Mouse (Mus musculus): ENCODE results near the gene Efemp2. TPM values are rescaled to one million over a fixed set of nuclear protein-coding genes. Genes with fewer than 3 reads are reported as not detected.

Gene Efemp2
- total RNA-seq (2023): 0.79 TPM in 1 of 2 replicates, not detected in the other

DNA sequence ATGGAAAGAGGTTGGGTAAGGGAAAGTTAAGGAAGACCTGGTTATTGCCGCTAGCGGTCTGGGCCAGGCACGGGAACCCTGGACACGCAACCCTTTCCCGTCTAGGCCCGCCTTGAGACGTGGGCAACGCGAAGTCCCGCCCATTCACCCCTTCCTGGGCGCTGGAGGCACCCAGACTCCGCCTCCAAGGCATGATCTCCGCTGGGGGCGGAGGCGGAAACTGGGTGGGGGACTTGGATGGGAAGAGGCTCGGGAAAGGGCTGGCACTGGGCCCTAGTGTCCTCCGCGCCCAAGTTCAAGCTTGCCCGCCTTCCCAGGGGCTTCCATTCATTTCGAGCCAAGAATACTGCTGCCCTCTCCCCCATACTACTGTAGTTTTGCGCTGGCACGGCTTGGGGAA lies at the start of gene Efemp2:
TSS of gene Efemp2 (plus strand) at position 235 of the 400 bp plus-strand sequence.

DNA sequence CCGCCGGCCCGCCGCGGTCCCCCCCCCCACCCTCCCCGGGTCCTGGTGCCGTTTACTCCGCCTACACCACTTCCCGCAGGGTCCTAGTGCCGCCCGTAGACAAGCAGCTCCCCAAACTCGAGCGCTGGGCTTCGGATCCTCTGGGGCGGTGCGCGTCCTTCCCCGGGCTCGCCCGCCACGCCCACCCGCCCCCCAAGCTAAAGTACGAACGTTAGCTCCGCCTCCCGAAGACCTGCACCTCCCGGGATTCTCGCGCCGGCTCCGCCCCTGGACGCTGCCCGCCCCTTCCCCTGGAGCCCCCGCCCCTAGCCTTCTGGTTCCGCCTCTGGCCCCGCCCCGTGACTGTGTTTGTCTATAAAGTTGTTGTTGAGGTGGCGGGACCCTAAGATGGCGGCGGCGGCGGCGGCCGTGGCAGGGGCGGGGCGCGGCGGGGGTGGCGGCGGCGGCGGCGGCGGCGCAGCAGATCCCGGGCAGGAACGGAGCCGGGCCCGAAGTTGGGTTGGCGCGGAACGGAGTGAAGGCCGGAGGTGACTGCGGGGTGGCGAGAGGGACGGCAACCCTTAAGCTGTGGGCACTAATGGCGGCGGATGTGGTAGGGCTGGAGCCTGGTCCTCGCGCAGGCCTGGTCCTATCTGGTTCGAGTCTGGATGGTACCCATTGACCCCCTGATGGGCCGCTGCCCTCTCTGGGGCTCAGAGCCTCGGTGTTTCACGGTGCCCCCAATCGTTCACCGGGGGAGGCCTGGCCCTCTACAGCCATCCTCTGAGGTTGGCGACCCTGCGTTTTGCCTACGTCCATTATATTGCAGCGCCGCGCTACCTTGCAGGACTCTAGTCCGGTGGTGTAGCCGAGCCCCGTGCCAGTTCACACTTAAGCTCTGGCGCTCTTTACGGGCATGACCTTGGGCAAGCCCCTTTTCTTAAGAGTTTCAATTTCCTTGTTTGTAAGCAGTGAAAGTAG lies 48.7 kb upstream of the Efemp2 start, which contains the start of the genes Drap1 and AI837181:
TSS of gene Drap1 (minus strand) at position 198 of the 960 bp plus-strand sequence.
TSS of gene AI837181 (plus strand) at position 363 of the 960 bp plus-strand sequence.

DNA sequence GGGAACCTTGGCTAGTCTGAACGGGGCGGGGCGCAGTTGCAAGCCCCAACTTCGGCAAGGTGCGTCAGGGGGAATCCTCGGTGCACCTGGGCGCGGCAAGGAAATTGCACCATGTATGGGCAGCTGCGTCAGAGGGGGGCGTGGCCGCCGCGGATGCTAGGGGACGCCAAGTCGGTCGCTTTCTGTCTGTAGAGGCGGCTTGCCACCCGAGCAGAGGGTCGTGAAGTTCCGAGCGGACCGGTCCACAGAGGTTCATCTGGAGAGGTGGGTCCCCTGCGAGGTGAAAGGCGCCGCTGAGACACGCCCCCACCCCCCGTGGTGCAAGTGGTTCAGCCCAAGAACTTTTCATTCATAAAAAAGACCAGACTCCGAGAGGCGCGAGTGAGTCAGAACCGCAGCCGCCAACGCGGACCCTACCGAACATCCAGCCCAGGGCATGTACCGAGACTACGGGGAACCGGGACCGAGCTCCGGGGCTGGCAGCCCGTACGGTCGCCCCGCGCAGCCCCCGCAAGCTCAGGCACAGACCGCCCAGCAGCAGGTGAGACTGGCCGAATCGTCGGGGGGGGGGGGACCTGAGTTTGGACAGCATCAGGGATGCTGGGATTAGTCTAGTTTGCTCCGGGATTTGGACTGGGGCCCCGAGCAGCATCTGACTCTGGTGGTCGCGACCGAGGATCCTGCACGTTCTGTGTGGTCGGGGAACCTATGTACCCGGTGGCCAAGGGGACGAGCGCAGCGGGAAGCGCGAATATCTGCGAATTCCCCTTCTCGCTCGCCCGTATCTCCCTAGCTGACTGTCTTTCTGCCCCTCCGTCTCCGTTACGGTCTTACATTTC lies 26.0 kb upstream of the Efemp2 start, which contains the start of gene Fosl1:
TSS of gene Fosl1 (plus strand) at position 33 of the 839 bp plus-strand sequence.

DNA sequence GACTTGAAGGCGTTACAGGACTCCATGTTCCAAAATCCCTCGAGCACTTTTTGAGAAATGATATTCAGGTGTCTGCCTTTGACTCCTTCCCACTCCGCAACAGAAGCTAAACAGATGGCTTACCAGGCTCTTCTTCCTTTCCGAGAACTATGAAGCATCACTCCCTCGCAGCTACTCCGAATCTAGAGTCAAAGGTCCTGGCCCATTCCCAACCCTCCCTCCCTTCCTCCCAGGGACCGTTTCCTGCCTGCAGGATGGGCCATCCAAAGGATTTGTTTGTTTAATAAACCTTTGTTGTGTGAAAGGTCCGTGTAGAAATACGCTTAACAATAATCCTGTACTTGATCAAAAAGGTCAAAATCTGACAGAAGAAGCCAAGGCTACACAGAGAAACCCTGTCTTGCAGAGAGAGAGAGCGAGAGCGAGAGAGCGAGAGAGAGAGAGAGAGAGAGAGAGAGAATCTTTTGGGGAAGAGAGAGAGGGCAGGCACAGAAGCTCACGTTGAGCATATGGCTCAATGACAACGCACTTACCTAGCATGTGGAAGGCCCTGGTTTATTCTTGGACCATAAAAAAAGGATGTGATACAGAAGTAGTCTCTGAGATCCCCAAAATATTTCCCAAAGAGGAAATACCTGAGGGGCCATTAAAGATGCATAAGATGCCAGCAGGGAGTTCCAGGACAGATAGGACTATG lies 15.9 kb upstream of the Efemp2 start, which contains the start of gene Ccdc85b:
TSS of gene Ccdc85b (minus strand) at position 149 of the 697 bp plus-strand sequence.

DNA sequence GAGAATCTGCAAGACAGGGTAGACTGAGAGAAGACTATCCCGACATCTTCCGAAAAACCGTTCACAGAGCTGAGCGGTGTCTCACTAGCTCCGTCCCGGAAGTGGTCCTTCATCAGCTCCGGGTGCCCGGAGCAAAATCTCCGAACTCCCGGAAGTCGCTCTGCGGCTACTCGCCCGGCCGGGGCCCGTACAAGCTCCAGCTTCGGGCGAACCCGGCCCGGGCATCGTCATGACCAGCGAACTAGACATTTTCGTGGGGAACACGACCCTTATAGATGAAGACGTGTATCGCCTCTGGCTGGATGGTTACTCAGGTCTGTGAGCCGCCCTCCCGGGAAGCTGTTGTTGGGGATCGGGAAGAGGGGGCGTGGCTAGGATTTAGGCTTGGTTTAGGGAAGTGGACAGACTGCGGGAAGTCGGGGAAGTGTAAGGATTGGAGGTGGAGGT lies 13.3 kb upstream of the Efemp2 start, which contains the start of gene Fibp:
TSS of gene Fibp (plus strand) at position 151 of the 447 bp plus-strand sequence.

DNA sequence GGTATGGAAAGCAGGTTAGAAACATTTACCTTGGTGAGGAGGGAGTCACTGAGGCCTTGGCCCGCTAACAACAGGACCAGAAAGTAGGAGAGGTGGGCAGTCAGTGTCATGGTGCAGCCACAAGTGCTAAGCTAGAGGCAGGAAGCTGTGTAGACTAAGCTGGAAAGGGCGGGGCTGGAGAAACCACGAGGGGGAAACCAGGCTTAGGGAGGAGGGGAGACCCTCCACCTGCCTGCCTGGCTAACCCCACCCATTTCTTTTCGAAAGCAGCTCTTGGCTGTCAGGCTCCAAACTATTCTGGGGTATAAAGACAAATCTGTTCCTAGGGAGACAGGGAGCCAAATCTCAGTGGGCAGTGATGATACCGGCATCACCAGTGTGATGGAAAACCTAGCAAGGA lies 5.4 kb upstream of the Efemp2 start, which contains the start of gene Ctsw:
TSS of gene Ctsw (minus strand) at position 134 of the 400 bp plus-strand sequence.

DNA sequence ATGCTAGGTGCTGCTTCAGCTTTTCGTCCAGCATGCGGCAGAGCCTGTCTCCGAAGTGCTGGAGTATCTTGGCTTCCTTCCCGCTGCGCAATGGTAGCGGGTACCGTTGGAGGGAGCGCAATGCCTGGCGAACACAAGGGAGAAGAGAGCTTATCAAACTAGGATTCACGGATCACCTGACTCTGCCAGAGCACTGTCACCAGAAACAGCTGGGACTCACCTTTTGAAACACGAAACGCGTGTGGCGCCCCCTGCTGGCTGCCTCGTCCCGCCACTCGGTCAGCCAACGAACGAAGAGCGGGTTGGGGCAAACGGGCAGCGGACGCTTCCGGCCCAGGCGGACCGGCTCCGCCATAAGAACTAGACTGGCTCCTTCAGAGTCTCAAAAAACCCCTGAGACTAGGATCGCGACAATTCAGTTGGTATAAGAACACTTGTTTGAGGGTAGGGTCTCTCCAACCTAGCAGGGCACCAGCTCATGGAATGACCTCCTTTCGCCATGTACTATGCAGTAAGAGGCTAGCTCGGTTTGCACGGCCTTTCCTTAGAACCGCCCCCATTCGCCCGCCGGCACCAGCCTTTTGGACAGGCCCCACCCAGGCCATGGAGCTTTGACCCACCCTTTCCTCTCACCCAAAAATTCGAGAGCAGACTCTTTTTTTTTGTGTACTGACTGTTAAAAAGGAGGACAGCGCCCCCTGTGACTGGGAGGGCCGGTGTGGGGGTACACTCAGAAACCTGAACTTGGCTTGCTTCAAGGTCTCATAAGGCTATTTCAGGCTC lies 14.2 kb downstream of the Efemp2 start, which contains the start of gene Mus81:
TSS of gene Mus81 (minus strand) at position 635 of the 783 bp plus-strand sequence.

DNA sequence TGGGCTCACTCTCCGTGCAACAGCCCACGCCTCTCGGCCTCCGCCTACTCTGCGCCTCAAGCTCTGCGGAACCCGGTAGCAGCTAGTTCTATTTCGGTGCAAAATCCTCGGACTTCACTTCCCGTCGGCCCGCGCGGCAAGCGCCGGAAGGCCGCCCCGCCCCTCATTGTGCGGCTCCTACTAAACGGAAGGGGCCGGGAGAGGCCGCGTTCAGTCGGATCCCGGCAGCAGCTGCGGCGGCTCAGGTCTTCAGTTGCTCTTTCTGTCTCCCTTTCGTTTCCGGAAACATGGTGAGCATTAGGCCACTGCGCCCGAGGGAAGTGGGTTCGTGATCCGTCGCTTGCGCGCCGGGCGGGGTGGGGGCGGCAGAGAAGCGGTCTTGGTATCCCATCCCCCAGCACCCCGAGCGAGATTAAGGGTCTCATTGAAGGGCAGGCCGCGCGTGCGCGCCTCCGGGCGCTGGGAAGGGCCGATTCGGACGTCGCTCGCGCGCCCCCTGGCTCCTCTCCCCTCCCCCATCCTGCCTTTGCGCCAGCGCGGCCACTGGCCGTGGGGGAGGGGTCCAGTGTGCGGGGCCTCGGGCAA lies 16.7 kb downstream of the Efemp2 start, which contains the start of gene Cfl1:
TSS of gene Cfl1 (plus strand) at position 143 of the 585 bp plus-strand sequence.

DNA sequence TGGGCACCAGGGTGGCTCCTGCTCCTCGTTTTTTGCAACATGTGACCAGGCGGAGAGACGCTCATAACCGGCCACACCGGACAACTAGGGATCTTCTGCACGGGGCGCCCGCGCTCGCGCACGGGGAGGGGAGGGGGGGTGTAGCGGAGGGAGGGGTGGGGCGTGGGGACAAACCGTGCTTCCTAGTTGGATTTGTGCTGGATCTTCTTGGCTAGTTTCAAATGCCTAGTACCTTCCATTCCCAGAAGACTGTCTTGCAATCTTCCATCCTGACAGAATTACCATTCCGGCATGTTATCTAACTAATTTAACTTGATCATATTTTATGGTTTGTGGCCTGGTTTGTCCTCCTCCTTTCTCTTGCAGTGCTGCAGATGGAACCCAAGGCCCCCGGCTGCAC lies 29.9 kb downstream of the Efemp2 start, which contains the start of gene 1700020D05Rik:
TSS of gene 1700020D05Rik (minus strand) at position 101 of the 400 bp plus-strand sequence.

DNA sequence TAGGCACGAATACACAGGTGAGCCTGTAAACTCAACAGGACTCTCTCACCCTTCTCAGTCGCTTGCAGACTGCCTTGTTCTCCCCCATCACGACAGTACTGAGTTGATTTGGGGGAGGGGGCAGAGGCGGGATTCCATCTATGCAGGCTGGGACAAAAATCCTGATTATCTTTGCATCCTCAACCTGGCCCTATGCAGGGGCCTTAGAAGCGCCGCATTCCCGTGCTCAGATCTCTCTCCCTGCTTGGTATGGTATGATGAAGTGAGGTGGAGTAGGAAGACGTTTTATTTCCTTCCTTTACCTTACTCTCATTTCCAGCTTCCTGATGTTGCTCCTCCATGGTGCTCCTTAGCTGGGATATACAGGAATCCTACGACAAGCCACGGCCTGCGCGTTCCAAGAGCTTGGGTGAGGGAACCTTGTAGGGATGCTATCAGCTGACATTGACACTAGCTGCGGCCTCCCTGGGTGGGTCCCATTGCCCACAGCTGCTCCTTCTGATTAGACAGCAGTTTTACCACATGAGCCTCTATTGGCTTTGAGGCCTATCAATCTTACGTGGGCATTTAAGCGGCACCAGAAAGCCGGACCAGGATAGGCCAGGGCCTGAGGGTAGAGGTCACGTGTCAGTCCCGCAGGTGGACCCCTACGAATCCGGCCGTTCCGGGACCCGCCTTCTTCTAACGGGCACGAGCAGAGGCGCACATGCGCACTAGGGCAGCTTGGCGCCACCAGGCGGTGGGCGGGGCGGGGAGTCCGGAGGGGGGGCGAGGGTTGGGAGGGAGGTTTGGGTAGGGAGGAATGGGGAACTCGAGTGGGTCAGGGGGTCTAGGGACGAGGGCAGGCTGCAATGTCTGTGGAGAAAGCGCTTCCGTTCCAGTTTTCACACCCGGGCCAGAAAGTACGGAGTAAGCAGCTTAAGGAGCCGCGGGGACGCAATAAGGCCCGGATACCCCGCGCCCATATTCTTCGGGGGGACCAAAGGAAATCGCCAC lies 36.6 kb downstream of the Efemp2 start, which contains the start of gene Snx32:
TSS of gene Snx32 (minus strand) at position 508 of the 996 bp plus-strand sequence.

Other genes starting within 250 kb of the Efemp2 start
- gene Pacs1, start 200.8 kb upstream of the Efemp2 start, total RNA-seq (2023): 101 and 135 TPM in 2 replicates
- 206 and 260 TPM in 2 replicates for gene Sf3b2, start 178.5 kb upstream of the Efemp2 start, total RNA-seq (2023)
- not detected in 2 replicates for gene Gal3st3, start 175.6 kb upstream of the Efemp2 start, total RNA-seq (2023)
- gene Catsper1, start 138.2 kb upstream of the Efemp2 start, total RNA-seq (2023): not detected in 2 replicates
- not detected in 2 replicates for gene Cst6, start 124.4 kb upstream of the Efemp2 start, total RNA-seq (2023)
- gene Eif1ad, start 107.2 kb upstream of the Efemp2 start, total RNA-seq (2023): 25.6 and 30.1 TPM in 2 replicates
- gene Banf1, start 106.8 kb upstream of the Efemp2 start, total RNA-seq (2023): 53.8 TPM in 2 replicates
- gene Sart1, start 85.3 kb upstream of the Efemp2 start, total RNA-seq (2023): 131 and 134 TPM in 2 replicates
- gene Tsga10ip, start 71.4 kb upstream of the Efemp2 start, total RNA-seq (2023): 0.95 TPM in 1 of 2 replicates, not detected in the other
- gene Drap1, start 49.0 kb upstream of the Efemp2 start, total RNA-seq (2023): 102 and 116 TPM in 2 replicates
- gene AI837181, start 48.8 kb upstream of the Efemp2 start, total RNA-seq (2023): 30.0 and 39.2 TPM in 2 replicates
- gene Fosl1, start 26.4 kb upstream of the Efemp2 start, total RNA-seq (2023): 73.4 and 88.0 TPM in 2 replicates
- gene Ccdc85b, start 16.1 kb upstream of the Efemp2 start, total RNA-seq (2023): 0.98 and 1.6 TPM in 2 replicates
- gene Fibp, start 13.3 kb upstream of the Efemp2 start, total RNA-seq (2023): 48.7 and 54.0 TPM in 2 replicates
- 0.51 TPM in 1 of 2 replicates, not detected in the other for gene Ctsw, start 5.4 kb upstream of the Efemp2 start, total RNA-seq (2023)
- gene Mus81, start 14.4 kb downstream of the Efemp2 start, total RNA-seq (2023): 11.7 and 16.5 TPM in 2 replicates
- gene Cfl1, start 16.5 kb downstream of the Efemp2 start, total RNA-seq (2023): 1,517 and 1,622 TPM in 2 replicates
- gene 1700020D05Rik, start 29.8 kb downstream of the Efemp2 start, total RNA-seq (2023): not detected in 2 replicates
- gene Snx32, start 36.6 kb downstream of the Efemp2 start, total RNA-seq (2023): 1.5 and 2.2 TPM in 2 replicates
- 0.16 TPM in 1 of 2 replicates, not detected in the other for gene Ovol1, start 86.7 kb downstream of the Efemp2 start, total RNA-seq (2023)
- 59.9 and 83.2 TPM in 2 replicates for gene Ap5b1, start 94.1 kb downstream of the Efemp2 start, total RNA-seq (2023)
- gene Rnaseh2c, start 127.9 kb downstream of the Efemp2 start, total RNA-seq (2023): 134 and 135 TPM in 2 replicates
- gene Kat5, start 136.3 kb downstream of the Efemp2 start, total RNA-seq (2023): 84.1 and 85.2 TPM in 2 replicates
- 91.9 and 100 TPM in 2 replicates for gene Rela, start 163.5 kb downstream of the Efemp2 start, total RNA-seq (2023)
- 199 and 219 TPM in 2 replicates for gene Sipa1, start 189.8 kb downstream of the Efemp2 start, total RNA-seq (2023)
- 78.5 and 101 TPM in 2 replicates for gene Map3k11, start 214.8 kb downstream of the Efemp2 start, total RNA-seq (2023)
- gene Pcnx3, start 215.0 kb downstream of the Efemp2 start, total RNA-seq (2023): 60.5 and 93.2 TPM in 2 replicates
- not detected in 2 replicates for gene Kcnk7, start 230.4 kb downstream of the Efemp2 start, total RNA-seq (2023)